Mouse (Mus musculus): ENCODE measurements around the gene St6galnac6.

Gene St6galnac6

GRCm38 (mm10) chr2:32617601-32618000, 18.1 kb downstream of the St6galnac6 start:
- no peak for DNase-seq

- no peak for DNase-seq
Observed at GRCm38 (mm10) chr2:32618051-32618450, 18.5 kb downstream of the St6galnac6 start.

GRCm38 (mm10) chr2:32620682-32621516, 21.4 kb downstream of the St6galnac6 start:
- no peak for DNase-seq

GRCm38 (mm10) chr2:32621517-32621859, 22.0 kb downstream of the St6galnac6 start, which contains the start of gene Ak1:
Gene Ak1 (plus strand): TSS chr2:32621758.
- DNase-seq, result no peak

- no peak for DNase-seq
Observed at GRCm38 (mm10) chr2:32624111-32624748, 24.7 kb downstream of the St6galnac6 start.

GRCm38 (mm10) chr2:32625212-32625872, 25.8 kb downstream of the St6galnac6 start:
- DNase-seq, result no peak

- no peak for DNase-seq
Observed at GRCm38 (mm10) chr2:32625873-32626694, 26.6 kb downstream of the St6galnac6 start.

GRCm38 (mm10) chr2:32627266-32628043, 27.9 kb downstream of the St6galnac6 start:
- no peak for DNase-seq

- DNase-seq, result no peak
Observed at GRCm38 (mm10) chr2:32628044-32628550, 28.6 kb downstream of the St6galnac6 start.

GRCm38 (mm10) chr2:32628729-32629128, 29.2 kb downstream of the St6galnac6 start:
- DNase-seq, result no peak

GRCm38 (mm10) chr2:32629276-32629976, 29.9 kb downstream of the St6galnac6 start:
- DNase-seq, result no peak

- DNase-seq, result no peak
Observed at GRCm38 (mm10) chr2:32630036-32630435, 30.5 kb downstream of the St6galnac6 start.

- no peak for DNase-seq
Observed at GRCm38 (mm10) chr2:32631046-32631445, 31.5 kb downstream of the St6galnac6 start.

GRCm38 (mm10) chr2:32631737-32632394, 32.4 kb downstream of the St6galnac6 start:
- peak; percentile 40 to 46 for DNase-seq

GRCm38 (mm10) chr2:32633660-32634059, 34.2 kb downstream of the St6galnac6 start:
- DNase-seq, result no peak

GRCm38 (mm10) chr2:32634277-32635105, 35.0 kb downstream of the St6galnac6 start:
- no peak for DNase-seq

GRCm38 (mm10) chr2:32636617-32637016, 37.1 kb downstream of the St6galnac6 start:
- no peak for DNase-seq

- DNase-seq, result peak; percentile 69 to 76
Observed at GRCm38 (mm10) chr2:32637778-32638281, 38.3 kb downstream of the St6galnac6 start.

- no peak for DNase-seq
Observed at GRCm38 (mm10) chr2:32639632-32640031, 40.1 kb downstream of the St6galnac6 start.

Measured in thymus, adult 18-20 months (tissue).